Mouse (Mus musculus) thymus, adult 2 months (tissue): ENCODE results near the gene Gna13. TPM values are rescaled to one million over a fixed set of nuclear protein-coding genes. Genes with fewer than 3 reads are reported as not detected.

Experiments used
- DNase-seq: peaks from one replicate; pipeline ENCODE4 v3.0.0; 2021
- H3K27ac ChIP-seq: fragments of 200-500 bp; 2 replicates; pipeline ENCODE4 v1.5.1; 2012; ENCODE audit warnings: low read length, control low read depth; ENCODE audit not compliant: control insufficient read depth, insufficient read depth
- H3K27me3 ChIP-seq: fragments of 200-500 bp; 2 replicates; pipeline ENCODE4 v1.6.1; 2012; ENCODE audit warnings: mild to moderate bottlenecking, low read length, moderate library complexity, mixed read lengths; ENCODE audit not compliant: control insufficient read depth, insufficient read depth
- H3K36me3 ChIP-seq: fragments of 200-500 bp; 2 replicates; pipeline ENCODE4 v1.6.1; 2012; ENCODE audit warnings: mild to moderate bottlenecking, low read length, moderate library complexity; ENCODE audit not compliant: control insufficient read depth, insufficient read depth
- H3K4me1 ChIP-seq: fragments of 200-500 bp; replicated peaks from 2 replicates; pipeline ENCODE4 v1.6.1; 2012; ENCODE audit warnings: low read length; ENCODE audit not compliant: control insufficient read depth, insufficient read depth
- H3K4me3 ChIP-seq: fragments of 200-500 bp; 2 replicates; pipeline ENCODE4 v1.5.1; 2012; ENCODE audit warnings: mild to moderate bottlenecking, low read length, control low read depth, moderate library complexity; ENCODE audit not compliant: control insufficient read depth, insufficient read depth
- CTCF ChIP-seq: fragments of 200-500 bp; IDR thresholded peaks from 2 replicates; pipeline ENCODE4 v1.5.1; 2012; ENCODE audit warnings: mild to moderate bottlenecking, control low read depth, low read length, moderate library complexity, borderline replicate concordance; ENCODE audit not compliant: control insufficient read depth, poor library complexity, insufficient read depth; ENCODE audit errors: extremely low read depth
- POLR2A ChIP-seq: fragments of 200-500 bp; IDR thresholded peaks from 2 replicates; pipeline ENCODE4 v1.6.1; 2012; ENCODE audit warnings: mild to moderate bottlenecking, low read length, control low read depth, moderate library complexity; ENCODE audit not compliant: control insufficient read depth, poor library complexity, insufficient read depth; ENCODE audit errors: extremely low read depth
- WGBS: fragments of 180-500 bp; shearing (Covaris S2); methylation state at CpG from one replicate; pipeline ENCODE4 v1.1.7; 2018; 5-methylcytosine and 5-hydroxymethylcytosine counted together
- polyA plus RNA-seq: library from polyadenylated mRNA; depleted of rRNA; stranded (reverse); fragments of >200 nt; gene quantifications from 2 replicates; pipeline ENCODE4 v1.2.3, GENCODE M21; 2012; rRNA removed

The Gna13 gene
- polyA plus RNA-seq, 1 experiment: 49.6 TPM

GRCm38 (mm10) chr11:109445438-109446035 lies 82.9 kb downstream of the Gna13 start:
- Histone ChIP-seq H3K27me3 (no peaks in the 10 kb centered on the region), H3K4me3 (no peak overlapping the region), H3K4me1 (peaks cover 3% of the 10 kb centered on the region), H3K36me3 (no peaks in the 10 kb centered on the region), H3K27ac (no peak overlapping the region)
- DNase-seq: no peak
- 62% methylated on average over 13 of the region's 13 CpGs for WGBS
- no peak for TF ChIP-seq POLR2A
- TF ChIP-seq CTCF: no peak

Other genes with a start within 250 kb of the Gna13 start
- not detected in 2 replicates for gene E030025P04Rik, start 218.5 kb upstream of the Gna13 start, polyA plus RNA-seq
- 0.61 and 1.2 TPM in 2 replicates for gene Rgs9, start 64.7 kb upstream of the Gna13 start, polyA plus RNA-seq
- gene 9930022D16Rik, start 51.1 kb downstream of the Gna13 start, polyA plus RNA-seq: not detected in 2 replicates
- 55.9 and 75.3 TPM in 2 replicates for gene Amz2, start 63.1 kb downstream of the Gna13 start, polyA plus RNA-seq
- gene Arsg, start 110.5 kb downstream of the Gna13 start, polyA plus RNA-seq: 3.9 and 4.0 TPM in 2 replicates
- gene Slc16a6, start 110.8 kb downstream of the Gna13 start, polyA plus RNA-seq: 9.0 and 11.2 TPM in 2 replicates
- 4.7 and 7.0 TPM in 2 replicates for gene Wipi1, start 249.1 kb downstream of the Gna13 start, polyA plus RNA-seq